Mouse (Mus musculus) liver, embryonic 11.5 days (tissue): ENCODE data around the gene Atp6v1fnb. TPM values are rescaled to one million over a fixed set of nuclear protein-coding genes. Genes with fewer than 3 reads are reported as not detected.

Experiments used
- ATAC-seq: fragments of 200-750 bp; cut with Nextera tagmentation; replicated peaks from 2 replicates; pipeline ENCODE4 v1.8.0; 2017; ENCODE audit warnings: moderate number of reproducible peaks, mild to moderate bottlenecking, moderate TSS enrichment, moderate library complexity; ENCODE audit not compliant: low FRiP score
- DNase-seq: peaks from one replicate; pipeline ENCODE4 v3.0.0-alpha.2; 2017; ENCODE audit warnings: low spot score
- H3K27ac ChIP-seq: fragments of 300-500 bp; sonication (generic); 2 replicates; pipeline ENCODE4 v1.5.1; 2014; ENCODE audit warnings: mild to moderate bottlenecking, low read depth, low read length, control low read depth
- H3K27me3 ChIP-seq: fragments of 300-500 bp; sonication (generic); replicated peaks from 2 replicates; pipeline ENCODE4 v1.6.1; 2014; ENCODE audit warnings: low read length, mixed read lengths; ENCODE audit not compliant: control insufficient read depth, insufficient read depth
- H3K36me3 ChIP-seq: fragments of 300-500 bp; sonication (generic); 2 replicates; pipeline ENCODE4 v1.6.1; 2014; ENCODE audit warnings: mild to moderate bottlenecking, low read length, moderate library complexity, mixed read lengths; ENCODE audit not compliant: control insufficient read depth, insufficient read depth
- H3K4me1 ChIP-seq: fragments of 300-500 bp; sonication (generic); replicated peaks from 2 replicates; pipeline ENCODE4 v1.6.1; 2014; ENCODE audit warnings: low read length, mixed read lengths; ENCODE audit not compliant: control insufficient read depth, insufficient read depth
- H3K4me2 ChIP-seq: fragments of 300-500 bp; sonication (generic); 2 replicates; pipeline ENCODE4 v1.6.1; 2014; ENCODE audit warnings: mild to moderate bottlenecking, control low read depth, moderate library complexity
- H3K4me3 ChIP-seq: fragments of 300-500 bp; sonication (generic); 2 replicates; pipeline ENCODE4 v1.5.1; 2014; ENCODE audit warnings: low read depth, low read length, control low read depth
- H3K9ac ChIP-seq: fragments of 300-500 bp; sonication (generic); 2 replicates; pipeline ENCODE4 v1.6.1; 2014; ENCODE audit warnings: low read depth, low read length, control low read depth
- H3K9me3 ChIP-seq: fragments of 300-500 bp; sonication (generic); 2 replicates; pipeline ENCODE4 v1.6.1; 2016; ENCODE audit warnings: low read length, inconsistent platforms, mixed read lengths; ENCODE audit not compliant: control insufficient read depth
- WGBS: fragments of 180-500 bp; shearing (Covaris S2); extraction: QIAGEN DNeasy Blood & Tissue Kit; methylation state at CpG from one replicate; pipeline ENCODE4 v1.1.7; 2014; 5-methylcytosine and 5-hydroxymethylcytosine counted together
- polyA plus RNA-seq: library from polyadenylated mRNA; unstranded; fragments of >200 nt; fragmentation: Nextera tagmentation; extraction: Ambion mirVana; gene quantifications from 2 replicates; pipeline ENCODE4 v1.2.1, GENCODE M21; 2014

Atp6v1fnb gene
- polyA plus RNA-seq, 1 experiment from 2014 or later, result 0.34 TPM

DNA sequence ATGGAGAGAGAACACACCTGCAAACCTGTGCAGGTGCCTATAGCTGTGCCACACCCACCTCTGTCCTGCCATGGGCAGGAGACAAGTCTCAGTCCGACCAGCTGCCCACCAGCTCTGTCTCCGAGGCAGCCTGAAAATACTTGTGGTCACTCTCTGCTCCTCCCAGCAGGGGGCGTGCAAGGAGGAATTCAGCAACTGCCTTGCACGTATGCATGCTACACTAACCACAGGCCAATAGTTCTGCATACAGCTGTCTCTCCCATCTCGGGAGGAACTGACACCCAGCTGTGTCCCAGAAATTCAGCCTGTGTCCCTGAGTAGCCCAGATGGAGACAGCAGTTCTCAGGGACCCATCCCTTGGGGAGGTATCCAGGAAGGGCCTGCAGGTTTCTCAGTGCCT lies 45.9 kb downstream of the Atp6v1fnb start:
- no peaks in the 10 kb centered on the region; the same call in 1 of the 2 replicates for H3K27me3 ChIP-seq
- no peak overlapping the region for H3K27ac ChIP-seq
- no peak overlapping the region for H3K9ac ChIP-seq
- DNase-seq (no peak), ATAC-seq (peak; percentile 39)
- no peak overlapping the region for H3K4me2 ChIP-seq
- 7% methylated on average over 5 of the region's 5 CpGs for WGBS
- H3K4me3 ChIP-seq, result no peak overlapping the region
- no peaks in the 10 kb centered on the region for H3K36me3 ChIP-seq
- H3K4me1 ChIP-seq, result peaks cover 8% of the 10 kb centered on the region
- H3K9me3 ChIP-seq, result no peaks in the 10 kb centered on the region

GRCm38 (mm10) chr6:29522626-29523300 lies 51.5 kb downstream of the Atp6v1fnb start:
- Histone ChIP-seq H3K9ac (no peak overlapping the region), H3K9me3 (no peaks in the 10 kb centered on the region), H3K4me1 (peaks cover 6% of the 10 kb centered on the region; the same call in 1 of the 2 replicates), H3K4me2 (no peak overlapping the region), H3K27me3 (peaks cover 19% of the 10 kb centered on the region), H3K27ac (no peak overlapping the region; the same call in 1 of the 2 replicates), H3K4me3 (no peak overlapping the region), H3K36me3 (no peaks in the 10 kb centered on the region)
- no peak for DNase-seq
- WGBS, result 56% methylated on average over 6 of the region's 6 CpGs
- no peak for ATAC-seq

Other genes with a start within 250 kb of the Atp6v1fnb start
- gene Hilpda, start 198.9 kb upstream of the Atp6v1fnb start, polyA plus RNA-seq, result 34.2 and 35.3 TPM in 2 replicates
- 0.47 and 0.58 TPM in 2 replicates for gene Fam71f2, start 191.8 kb upstream of the Atp6v1fnb start, polyA plus RNA-seq
- 0.25 TPM in 1 of 2 replicates, not detected in the other for gene Fam71f1, start 152.3 kb upstream of the Atp6v1fnb start, polyA plus RNA-seq
- gene Calu, start 123.4 kb upstream of the Atp6v1fnb start, polyA plus RNA-seq, result 197 and 222 TPM in 2 replicates
- gene Opn1sw, start 83.0 kb upstream of the Atp6v1fnb start, polyA plus RNA-seq, result 0.36 and 0.53 TPM in 2 replicates
- gene Ccdc136, start 75.1 kb upstream of the Atp6v1fnb start, polyA plus RNA-seq, result 4.1 and 5.6 TPM in 2 replicates
- 4.7 and 6.2 TPM in 2 replicates for gene Flnc, start 38.2 kb upstream of the Atp6v1fnb start, polyA plus RNA-seq
- gene Atp6v1f, start 3.7 kb upstream of the Atp6v1fnb start, polyA plus RNA-seq, result 223 and 247 TPM in 2 replicates
- gene Kcp, start 36.5 kb downstream of the Atp6v1fnb start, polyA plus RNA-seq, result 9.2 and 9.5 TPM in 2 replicates
- 8.2 and 9.4 TPM in 2 replicates for gene Irf5, start 55.2 kb downstream of the Atp6v1fnb start, polyA plus RNA-seq
- 86.5 and 94.0 TPM in 2 replicates for gene Tnpo3, start 138.4 kb downstream of the Atp6v1fnb start, polyA plus RNA-seq
- 44.8 and 53.0 TPM in 2 replicates for gene Tspan33, start 222.8 kb downstream of the Atp6v1fnb start, polyA plus RNA-seq